Mouse (Mus musculus): ENCODE measurements at regions not wholly inside any gene's neighbourhood (a gene's known extent, or its start where the extent isn't known, plus 50 kb on each side); places are given as distances from the start of the nearest gene placed in this dataset.

DNA sequence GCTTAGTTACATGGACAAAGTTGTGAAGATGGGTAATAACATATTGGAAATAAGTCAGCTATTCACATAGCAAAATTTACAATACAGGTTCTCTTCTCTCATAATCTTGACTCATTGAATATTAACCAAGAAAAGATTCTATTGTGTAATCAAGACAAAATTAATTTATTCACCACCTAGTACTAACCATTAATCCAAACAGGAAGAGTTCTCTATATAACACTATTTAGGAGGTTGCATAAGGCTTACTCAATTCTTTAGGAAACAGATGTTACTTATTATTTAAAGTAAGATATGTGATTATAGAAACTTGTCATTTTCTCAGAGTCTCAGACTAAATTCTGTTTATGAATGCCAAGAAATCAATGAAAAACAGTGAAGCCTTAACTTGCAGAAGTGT, 600.4 kb upstream of the Tusc1 start:
- no peak for ATAC-seq (ENCODE audit: insufficient read depth)
- Histone ChIP-seq H3K4me1 (ENCODE audit: insufficient read depth) (no peaks in the 10 kb centered on the region), H3K27me3 (ENCODE audit: insufficient read depth, low read length) (no peaks in the 10 kb centered on the region), H3K9me3 (ENCODE audit: low read depth, low read length) (no peaks in the 10 kb centered on the region), H3K9ac (no peak overlapping the region), H3K4me3 (ENCODE audit: low read depth, low read length) (no peak overlapping the region), H3K4me2 (no peak overlapping the region), H3K36me3 (ENCODE audit: insufficient read depth) (no peaks in the 10 kb centered on the region), H3K27ac (ENCODE audit: low read depth) (no peak overlapping the region)
- DNase-seq, result no peak
- no peak for TF ChIP-seq CTCF (IDR thresholded peaks at IDR 0.05; ENCODE audit: low read depth)

- Histone ChIP-seq H3K9me3 (ENCODE audit: low read depth, low read length) (no peaks in the 10 kb centered on the region), H3K4me2 (no peak overlapping the region), H3K27ac (ENCODE audit: low read depth) (no peak overlapping the region), H3K4me1 (ENCODE audit: insufficient read depth) (no peaks in the 10 kb centered on the region), H3K36me3 (ENCODE audit: insufficient read depth) (no peaks in the 10 kb centered on the region), H3K27me3 (ENCODE audit: insufficient read depth, low read length) (no peaks in the 10 kb centered on the region), H3K9ac (no peak overlapping the region), H3K4me3 (ENCODE audit: low read depth, low read length) (no peak overlapping the region)
- DNase-seq (no peak), ATAC-seq (ENCODE audit: insufficient read depth) (no peak)
- TF ChIP-seq CTCF (IDR thresholded peaks at IDR 0.05; ENCODE audit: low read depth), result no peak
- 88% methylated on average over 7 of the region's 7 CpGs for WGBS
Observed at GRCm38 (mm10) chr4:93927117-93927516, 591.8 kb upstream of the Tusc1 start.

GRCm38 (mm10) chr4:93924402-93924801, 589.1 kb upstream of the Tusc1 start:
- no peak for ATAC-seq (ENCODE audit: insufficient read depth)
- Histone ChIP-seq H3K9ac (no peak overlapping the region), H3K4me3 (ENCODE audit: low read depth, low read length) (no peak overlapping the region), H3K36me3 (ENCODE audit: insufficient read depth) (no peaks in the 10 kb centered on the region), H3K4me1 (ENCODE audit: insufficient read depth) (no peaks in the 10 kb centered on the region), H3K27ac (ENCODE audit: low read depth) (no peak overlapping the region), H3K4me2 (no peak overlapping the region), H3K9me3 (ENCODE audit: low read depth, low read length) (no peaks in the 10 kb centered on the region), H3K27me3 (ENCODE audit: insufficient read depth, low read length) (no peaks in the 10 kb centered on the region)
- no peak for TF ChIP-seq CTCF (IDR thresholded peaks at IDR 0.05; ENCODE audit: low read depth)
- WGBS, result 97% methylated on average over 1 of the region's 1 CpGs
- DNase-seq, result no peak

- ATAC-seq (ENCODE audit: insufficient read depth) (no peak), DNase-seq (no peak)
- H3K4me1 ChIP-seq (ENCODE audit: insufficient read depth), result no peaks in the 10 kb centered on the region
- H3K27me3 ChIP-seq (ENCODE audit: insufficient read depth, low read length), result no peaks in the 10 kb centered on the region
- H3K36me3 ChIP-seq (ENCODE audit: insufficient read depth), result no peaks in the 10 kb centered on the region
- H3K4me3 ChIP-seq (ENCODE audit: low read depth, low read length), result no peak overlapping the region
- no peak overlapping the region for H3K27ac ChIP-seq (ENCODE audit: low read depth)
- no peak overlapping the region for H3K4me2 ChIP-seq
- no peak overlapping the region for H3K9ac ChIP-seq
- 83% methylated on average over 11 of the region's 11 CpGs for WGBS
- no peak for TF ChIP-seq CTCF (IDR thresholded peaks at IDR 0.05; ENCODE audit: low read depth)
- no peaks in the 10 kb centered on the region for H3K9me3 ChIP-seq (ENCODE audit: low read depth, low read length)
Observed at GRCm38 (mm10) chr4:93886631-93887030, 551.3 kb upstream of the Tusc1 start.

GRCm38 (mm10) chr4:93881318-93881717, 546.0 kb upstream of the Tusc1 start:
- H3K4me2 ChIP-seq, result no peak overlapping the region
- no peak overlapping the region for H3K27ac ChIP-seq (ENCODE audit: low read depth)
- H3K27me3 ChIP-seq (ENCODE audit: insufficient read depth, low read length), result no peaks in the 10 kb centered on the region
- ATAC-seq (ENCODE audit: insufficient read depth), result no peak
- H3K9ac ChIP-seq, result no peak overlapping the region
- no peak overlapping the region for H3K4me3 ChIP-seq (ENCODE audit: low read depth, low read length)
- TF ChIP-seq CTCF (IDR thresholded peaks at IDR 0.05; ENCODE audit: low read depth), result no peak
- 80% methylated on average over 3 of the region's 3 CpGs for WGBS
- no peaks in the 10 kb centered on the region for H3K9me3 ChIP-seq (ENCODE audit: low read depth, low read length)
- no peaks in the 10 kb centered on the region for H3K36me3 ChIP-seq (ENCODE audit: insufficient read depth)
- no peak for DNase-seq
- H3K4me1 ChIP-seq (ENCODE audit: insufficient read depth), result no peaks in the 10 kb centered on the region

GRCm38 (mm10) chr4:93879351-93879872, 544.1 kb upstream of the Tusc1 start:
- ATAC-seq (ENCODE audit: insufficient read depth) (no peak), DNase-seq (no peak)
- TF ChIP-seq CTCF (IDR thresholded peaks at IDR 0.05; ENCODE audit: low read depth), result no peak
- no peaks in the 10 kb centered on the region for H3K36me3 ChIP-seq (ENCODE audit: insufficient read depth)
- WGBS, result 44% methylated on average over 8 of the region's 8 CpGs
- no peak overlapping the region for H3K4me3 ChIP-seq (ENCODE audit: low read depth, low read length)
- H3K27me3 ChIP-seq (ENCODE audit: insufficient read depth, low read length), result no peaks in the 10 kb centered on the region
- H3K4me2 ChIP-seq, result no peak overlapping the region
- H3K27ac ChIP-seq (ENCODE audit: low read depth), result no peak overlapping the region
- H3K9ac ChIP-seq, result no peak overlapping the region
- H3K9me3 ChIP-seq (ENCODE audit: low read depth, low read length), result no peaks in the 10 kb centered on the region
- no peaks in the 10 kb centered on the region for H3K4me1 ChIP-seq (ENCODE audit: insufficient read depth)

GRCm38 (mm10) chr4:93873271-93873670, 538.0 kb upstream of the Tusc1 start:
- Histone ChIP-seq H3K4me1 (ENCODE audit: insufficient read depth) (no peaks in the 10 kb centered on the region), H3K9ac (no peak overlapping the region), H3K27ac (ENCODE audit: low read depth) (no peak overlapping the region), H3K9me3 (ENCODE audit: low read depth, low read length) (no peaks in the 10 kb centered on the region), H3K4me3 (ENCODE audit: low read depth, low read length) (no peak overlapping the region), H3K4me2 (no peak overlapping the region), H3K27me3 (ENCODE audit: insufficient read depth, low read length) (no peaks in the 10 kb centered on the region), H3K36me3 (ENCODE audit: insufficient read depth) (no peaks in the 10 kb centered on the region)
- 67% methylated on average over 3 of the region's 3 CpGs for WGBS
- no peak for DNase-seq
- no peak for ATAC-seq (ENCODE audit: insufficient read depth)
- no peak for TF ChIP-seq CTCF (IDR thresholded peaks at IDR 0.05; ENCODE audit: low read depth)

GRCm38 (mm10) chr4:93853451-93853850, 518.1 kb upstream of the Tusc1 start:
- H3K4me2 ChIP-seq, result no peak overlapping the region
- H3K27me3 ChIP-seq (ENCODE audit: insufficient read depth, low read length), result no peaks in the 10 kb centered on the region
- H3K4me3 ChIP-seq (ENCODE audit: low read depth, low read length), result no peak overlapping the region
- no peaks in the 10 kb centered on the region for H3K4me1 ChIP-seq (ENCODE audit: insufficient read depth)
- TF ChIP-seq CTCF (IDR thresholded peaks at IDR 0.05; ENCODE audit: low read depth), result no peak
- no peaks in the 10 kb centered on the region for H3K36me3 ChIP-seq (ENCODE audit: insufficient read depth)
- ATAC-seq (ENCODE audit: insufficient read depth) (no peak), DNase-seq (no peak)
- H3K9me3 ChIP-seq (ENCODE audit: low read depth, low read length), result no peaks in the 10 kb centered on the region
- no peak overlapping the region for H3K27ac ChIP-seq (ENCODE audit: low read depth)
- WGBS, result 91% methylated on average over 3 of the region's 3 CpGs
- H3K9ac ChIP-seq, result no peak overlapping the region
